Mouse (Mus musculus) spleen, postnatal 36 days (tissue): ENCODE measurements around the gene Lrp4.
"Not testable (repeated sequence)": the region's sequence is repeated elsewhere in the genome, so short reads cannot be mapped to it uniquely, and the experiment has no call there.

ENCODE experiments used
- DNase-seq, 2 experiments: peaks; one replicate each; pipeline ENCODE4 v3.0.0; 2022; ENCODE audit warnings: low spot score in 2 of 2, mixed read lengths in 1 of 2

Gene Lrp4

DNA sequence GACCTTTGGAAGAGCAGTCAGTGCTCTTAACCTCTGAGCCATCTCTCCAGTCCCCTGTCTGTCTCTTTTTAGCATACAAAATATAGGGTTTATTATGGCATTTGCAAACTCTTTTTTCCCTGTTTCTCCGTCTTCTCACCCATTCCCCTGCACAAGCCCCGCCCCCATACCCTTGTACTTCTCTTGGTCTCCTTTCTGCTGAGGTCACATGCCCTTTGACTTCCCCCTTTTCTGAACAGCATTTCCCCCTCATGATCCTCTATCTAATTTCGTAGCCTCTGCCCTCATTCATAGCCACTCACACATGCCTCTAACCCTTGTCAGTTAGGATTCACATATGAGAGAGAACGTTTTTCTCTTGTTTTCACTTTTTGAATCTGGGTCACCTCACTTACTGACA lies 27.4 kb downstream of the Lrp4 start:
- DNase-seq: peak in 1 of 2 experiments; percentile 40

DNA sequence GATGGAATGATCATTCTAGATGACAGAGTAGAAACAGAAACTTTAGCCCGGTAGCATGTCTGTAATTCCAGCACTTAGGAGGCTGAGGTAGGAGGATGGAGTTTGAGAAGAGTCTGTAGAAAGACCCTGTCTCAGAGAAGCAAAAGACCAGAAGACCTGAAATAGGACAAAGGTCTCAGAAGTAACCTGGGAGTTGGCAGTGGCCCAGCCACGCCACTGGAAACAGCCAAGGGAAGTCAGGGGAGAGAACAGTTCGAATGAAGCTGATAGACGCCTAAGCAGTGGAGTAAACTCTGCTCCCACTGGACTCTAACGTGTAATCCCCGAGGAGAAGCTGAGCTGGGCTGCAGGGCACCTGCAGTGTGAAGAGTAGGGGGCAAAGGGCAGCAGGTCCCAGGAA lies 27.9 kb downstream of the Lrp4 start:
- DNase-seq: no peak

DNA sequence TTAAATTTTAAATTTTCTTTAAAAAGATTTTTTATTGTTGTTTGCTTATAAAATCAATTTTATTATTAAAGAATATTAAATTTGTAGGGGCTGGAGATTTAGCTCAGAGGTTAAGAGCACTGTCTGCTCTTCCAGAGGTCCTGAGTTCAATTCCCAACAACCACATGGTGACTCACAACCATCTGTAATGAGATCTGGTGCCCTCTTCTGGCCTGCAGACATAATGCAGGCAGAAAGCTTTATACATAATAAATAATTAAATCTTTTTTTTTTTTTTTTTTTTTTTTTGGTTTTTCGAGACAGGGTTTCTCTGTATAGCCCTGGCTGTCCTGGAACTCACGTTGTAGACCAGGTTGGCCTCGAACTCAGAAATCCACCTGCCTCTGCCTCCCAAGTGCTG lies 30.0 kb downstream of the Lrp4 start:
- DNase-seq: not testable (repeated sequence)

DNA sequence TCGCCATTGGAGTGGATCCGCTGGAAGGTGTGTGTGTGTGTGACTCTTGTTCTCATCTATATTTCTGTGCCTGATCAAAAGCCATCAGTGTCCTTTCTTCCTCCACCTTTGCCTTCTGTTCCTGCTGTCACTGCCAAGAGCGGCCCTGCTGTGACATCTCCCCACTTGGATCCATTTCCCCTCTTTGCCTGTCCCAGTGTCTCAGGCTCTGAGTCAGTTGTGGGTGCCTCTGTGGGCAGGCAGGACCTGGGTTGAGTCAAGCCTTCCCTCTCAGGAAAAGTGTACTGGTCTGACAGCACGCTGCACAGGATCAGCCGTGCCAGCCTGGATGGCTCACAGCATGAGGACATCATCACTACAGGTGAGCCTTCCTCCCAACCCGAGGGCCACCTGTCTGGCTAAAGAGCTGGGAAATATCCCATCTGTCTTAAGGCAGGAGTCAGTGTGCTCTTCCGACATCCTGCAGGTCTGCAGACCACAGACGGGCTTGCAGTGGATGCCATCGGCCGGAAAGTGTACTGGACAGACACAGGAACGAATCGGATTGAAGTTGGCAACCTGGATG lies 34.8 kb downstream of the Lrp4 start:
- DNase-seq: no peak

DNA sequence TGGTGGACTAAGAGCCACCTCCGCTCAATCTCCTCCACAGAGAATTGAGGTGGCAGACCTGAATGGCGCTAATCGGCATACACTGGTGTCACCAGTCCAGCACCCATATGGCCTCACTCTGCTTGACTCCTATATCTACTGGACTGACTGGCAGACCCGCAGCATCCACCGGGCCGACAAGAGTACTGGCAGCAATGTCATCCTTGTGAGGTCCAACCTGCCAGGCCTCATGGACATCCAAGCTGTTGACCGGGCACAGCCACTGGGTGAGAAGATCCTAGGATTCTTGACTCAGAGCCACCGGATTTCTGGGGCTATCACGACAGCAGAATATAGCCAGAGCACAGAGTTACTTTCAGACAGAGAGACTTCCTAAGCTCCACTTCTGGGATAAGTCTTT lies 36.7 kb downstream of the Lrp4 start:
- DNase-seq: no peak

DNA sequence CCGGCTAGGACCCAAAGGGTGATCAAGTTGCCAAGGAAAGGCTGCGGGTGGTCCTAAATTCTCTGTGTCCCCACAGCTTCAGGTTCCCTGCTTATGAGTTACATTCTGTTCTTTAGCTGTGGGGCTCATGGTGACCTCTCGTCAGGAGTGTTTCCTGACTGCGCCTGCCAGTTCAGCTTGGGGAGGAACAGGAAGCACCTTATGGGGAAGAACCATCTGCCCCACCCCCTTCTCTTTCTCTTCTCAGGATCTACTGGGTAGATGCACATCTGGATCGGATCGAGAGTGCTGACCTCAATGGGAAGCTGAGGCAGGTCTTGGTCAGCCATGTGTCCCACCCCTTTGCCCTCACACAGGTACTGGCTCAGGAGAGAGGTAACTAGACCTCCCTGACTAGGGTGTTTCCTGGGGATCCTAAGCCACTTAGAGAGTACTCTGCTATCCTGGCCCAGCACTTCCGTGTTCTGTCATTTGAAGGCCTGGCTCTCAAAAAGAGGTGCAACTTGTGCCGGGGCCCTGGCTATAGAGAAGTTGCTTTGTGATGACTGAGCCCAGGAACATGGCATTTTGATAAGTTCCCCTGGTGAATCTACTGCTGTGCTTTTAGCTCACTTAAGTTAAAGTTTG lies 40.9 kb downstream of the Lrp4 start:
- DNase-seq: peak in 1 of 2 experiments; percentile 25

DNA sequence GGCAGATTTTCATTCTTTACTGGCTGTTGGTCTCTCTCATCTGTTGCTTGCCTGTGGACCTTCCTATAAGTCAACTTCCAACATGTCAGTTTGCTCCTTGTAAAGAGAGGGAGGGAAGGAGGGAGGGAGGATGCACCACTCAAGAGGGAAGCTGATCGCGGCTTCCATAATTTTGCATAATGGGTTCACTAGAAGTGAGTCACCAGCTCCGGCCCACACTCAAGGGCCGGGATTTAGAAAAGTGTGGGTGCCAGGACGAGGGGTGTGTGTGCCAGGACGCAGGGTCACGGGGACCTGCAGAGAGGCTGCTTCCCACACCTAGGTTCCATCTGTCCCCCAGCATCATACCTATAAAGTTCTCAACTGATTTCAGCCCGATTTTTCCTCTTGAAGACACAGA lies 50.8 kb downstream of the Lrp4 start:
- no peak for DNase-seq

DNA sequence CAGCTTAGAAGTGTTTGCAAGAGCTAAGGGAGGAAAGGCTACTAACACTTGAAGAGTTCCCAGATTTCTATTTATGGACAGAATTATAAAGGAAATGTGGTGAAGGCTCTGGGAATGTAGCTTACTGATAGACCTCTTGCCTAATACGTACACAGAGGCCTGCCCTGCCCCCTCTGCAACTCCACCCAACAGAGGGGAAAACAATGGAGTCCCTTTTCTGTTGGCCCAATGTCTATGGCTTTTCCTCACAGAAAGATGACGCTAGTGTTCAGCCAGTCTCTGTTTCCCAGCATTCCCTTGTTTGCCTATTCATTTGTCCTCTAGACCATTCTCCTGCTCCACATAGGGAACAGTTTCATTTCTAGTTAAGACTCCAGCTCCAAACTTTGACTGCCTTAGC lies 59.9 kb downstream of the Lrp4 start:
- DNase-seq: no peak

DNA sequence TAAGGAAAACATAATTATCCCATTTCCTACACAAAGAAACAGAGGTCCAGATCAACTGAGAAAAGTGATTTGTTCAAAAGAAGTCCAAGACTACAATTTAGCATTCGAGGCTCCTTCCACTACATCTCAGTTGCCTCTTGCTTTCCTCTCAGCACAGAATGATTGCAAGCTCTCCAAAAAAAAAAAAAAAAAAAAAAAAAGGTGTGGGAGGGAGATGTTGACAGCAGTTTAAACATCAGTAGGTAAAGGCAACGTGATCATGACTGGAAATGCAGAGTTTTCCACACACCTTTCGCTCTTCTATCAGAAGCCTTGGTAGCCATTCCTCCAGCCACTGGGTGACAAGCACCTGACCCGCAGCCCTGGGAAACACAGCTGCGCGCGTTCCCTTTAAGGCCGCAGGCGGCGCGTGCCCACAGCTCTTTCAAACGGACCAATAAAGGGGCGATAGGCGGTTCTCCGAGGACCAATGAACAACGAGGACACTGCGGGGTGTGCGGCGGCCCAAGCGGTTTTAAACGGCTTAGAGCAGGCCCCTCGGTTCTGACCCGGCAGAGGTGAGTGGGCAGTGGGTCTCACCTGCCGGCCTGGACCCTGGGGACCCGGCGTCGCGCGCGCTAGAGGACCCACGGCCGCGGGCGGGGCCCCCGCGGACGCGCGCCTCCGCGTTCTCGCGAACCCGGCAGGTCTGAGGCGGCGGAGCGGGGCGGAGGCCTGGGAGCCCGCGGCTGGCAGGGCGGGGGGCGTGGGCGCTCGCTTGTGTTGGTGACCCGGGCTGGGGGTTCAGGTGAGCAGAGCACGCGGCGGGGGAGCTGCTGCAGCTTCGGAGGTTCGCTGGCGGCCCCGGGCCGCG lies 69.2 kb downstream of the Lrp4 start, which contains the start of gene Ckap5:
Ckap5 (plus strand) TSS at position 469 of the 853 bp plus-strand sequence.
- DNase-seq: peak; percentile 89 to 91

DNA sequence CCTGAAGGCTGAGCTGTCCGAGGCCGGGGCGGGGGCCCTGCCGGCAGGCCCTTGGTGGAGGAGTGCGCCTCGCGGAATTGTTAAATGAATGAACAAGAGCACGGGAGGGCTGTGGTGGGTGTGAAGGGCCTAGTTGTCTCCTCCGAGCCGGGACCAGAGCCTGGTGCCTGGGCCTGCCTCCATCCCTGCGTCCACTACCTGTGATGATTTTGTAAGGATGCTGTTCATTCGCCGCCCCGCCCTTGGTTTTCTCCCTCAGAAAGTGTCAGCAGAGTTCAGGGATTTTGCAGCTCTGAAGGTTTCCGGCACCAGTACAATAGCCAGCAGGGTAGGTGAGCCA lies 69.8 kb downstream of the Lrp4 start:
- DNase-seq: peak; percentile 6 to 20

DNA sequence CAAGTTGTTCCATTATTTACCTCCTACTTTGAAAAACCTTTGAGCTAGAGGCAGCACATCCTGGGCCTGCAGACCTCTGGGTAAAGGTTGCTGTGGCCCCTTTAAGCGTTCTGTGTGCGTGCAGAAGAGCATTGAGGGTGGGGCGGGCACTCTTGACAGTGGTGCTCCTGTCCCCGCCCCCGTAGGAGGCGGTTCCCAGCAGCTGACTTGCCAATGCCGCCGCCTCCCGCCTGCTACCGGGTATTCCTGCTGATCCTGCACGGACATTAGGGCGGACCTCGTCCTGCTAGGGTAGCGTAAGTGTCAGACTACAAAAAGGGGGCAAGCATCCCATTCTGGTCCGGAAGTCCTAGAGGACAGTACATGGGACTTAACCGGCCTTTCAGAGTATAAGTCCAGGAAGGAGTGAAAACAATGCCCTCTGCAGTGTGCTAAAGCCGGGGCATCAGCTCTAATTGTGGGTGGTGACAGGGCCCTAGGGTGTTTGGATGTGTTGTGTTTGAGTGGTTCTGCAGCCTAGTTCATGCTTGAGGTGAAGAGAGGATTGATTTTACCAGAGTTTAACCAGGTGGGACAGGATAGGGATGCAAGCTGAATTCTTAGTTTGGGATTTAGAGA lies 80.4 kb downstream of the Lrp4 start:
- DNase-seq: peak; percentile 85
